Mouse (Mus musculus) kidney, postnatal 4 days (tissue): ENCODE results near the gene Nr2f6.

Experiments used
- DNase-seq, 2 experiments: peaks; one replicate each; pipeline ENCODE4 v3.0.0; 2021; ENCODE audit warnings: mixed read lengths in 2 of 2

The Nr2f6 gene

GRCm38 (mm10) chr8:71381421-71381970, at the start of gene Nr2f6:
TSS of gene Nr2f6 (minus strand) at chr8:71381960.
- peak; percentile 84 to 91 for DNase-seq

- DNase-seq: no peak
Observed at GRCm38 (mm10) chr8:71422121-71422520, 40.4 kb upstream of the Nr2f6 start.

- peak in 1 of 2 experiments; percentile 20 for DNase-seq
Observed at GRCm38 (mm10) chr8:71411535-71412273, 29.9 kb upstream of the Nr2f6 start.

- DNase-seq: no peak
Observed at GRCm38 (mm10) chr8:71408231-71408630, 26.5 kb upstream of the Nr2f6 start.

GRCm38 (mm10) chr8:71407441-71407840, 25.7 kb upstream of the Nr2f6 start:
- peak in 1 of 2 experiments; percentile 4 for DNase-seq

GRCm38 (mm10) chr8:71406099-71407015, 24.6 kb upstream of the Nr2f6 start:
- DNase-seq: peak; percentile 88 to 90

GRCm38 (mm10) chr8:71405401-71406098, 23.8 kb upstream of the Nr2f6 start, which contains the start of gene Ankle1:
TSS of gene Ankle1 (plus strand) at chr8:71406010.
- DNase-seq: peak; percentile 98

- DNase-seq: peak in 1 of 2 experiments; percentile 13
Observed at GRCm38 (mm10) chr8:71404951-71405351, 23.2 kb upstream of the Nr2f6 start.

GRCm38 (mm10) chr8:71404011-71404410, 22.3 kb upstream of the Nr2f6 start:
- peak; percentile 2 to 8 for DNase-seq

- DNase-seq: peak; percentile 1 to 3
Observed at GRCm38 (mm10) chr8:71403107-71403885, 21.5 kb upstream of the Nr2f6 start.

- DNase-seq: peak in 1 of 2 experiments; percentile 1
Observed at GRCm38 (mm10) chr8:71402446-71402964, 20.7 kb upstream of the Nr2f6 start.

- peak in 1 of 2 experiments; percentile 1 for DNase-seq
Observed at GRCm38 (mm10) chr8:71401454-71401853, 19.7 kb upstream of the Nr2f6 start.

- DNase-seq: peak in 1 of 2 experiments; percentile 1
Observed at GRCm38 (mm10) chr8:71400826-71401225, 19.1 kb upstream of the Nr2f6 start.

- peak in 1 of 2 experiments; percentile 4 for DNase-seq
Observed at GRCm38 (mm10) chr8:71397701-71398100, 15.9 kb upstream of the Nr2f6 start.

GRCm38 (mm10) chr8:71396639-71397305, 15.0 kb upstream of the Nr2f6 start, which contains the start of gene Babam1:
TSS of gene Babam1 (plus strand) at chr8:71396861.
- peak; percentile 92 to 96 for DNase-seq

- DNase-seq: peak; percentile 36 to 51
Observed at GRCm38 (mm10) chr8:71395629-71396028, 13.9 kb upstream of the Nr2f6 start, which contains the start of gene Ushbp1. TSS of gene Ushbp1 (minus strand) at chr8:71395802.

GRCm38 (mm10) chr8:71395071-71395470, 13.3 kb upstream of the Nr2f6 start:
- peak; percentile 3 for DNase-seq

- peak in 1 of 2 experiments; percentile 10 for DNase-seq
Observed at GRCm38 (mm10) chr8:71394481-71394880, 12.7 kb upstream of the Nr2f6 start.

- DNase-seq: peak; percentile 77 to 84
Observed at GRCm38 (mm10) chr8:71392871-71393270, 11.1 kb upstream of the Nr2f6 start.

GRCm38 (mm10) chr8:71392391-71392790, 10.6 kb upstream of the Nr2f6 start:
- no peak for DNase-seq

- no peak for DNase-seq
Observed at GRCm38 (mm10) chr8:71391696-71392095, 9.9 kb upstream of the Nr2f6 start.
